Mouse (Mus musculus) adrenal gland, postnatal 36 days (tissue): ENCODE measurements around the gene Bag5. TPM values are rescaled to one million over a fixed set of nuclear protein-coding genes. Genes with fewer than 3 reads are reported as not detected.

Experiments
- DNase-seq, 2 experiments: peaks; one replicate each; pipeline ENCODE4 v3.0.0; 2021; ENCODE audit warnings: mixed read lengths in 1 of 2
- long read RNA-seq, 2 experiments: library from polyadenylated mRNA; stranded (forward); transcript quantifications; one replicate each; pipeline ENCODE4 v2.0.0; 2021; ENCODE audit warnings: borderline sequencing depth in 2 of 2
- total RNA-seq, 2 experiments: library from RNA; stranded (reverse); gene quantifications; 2 replicates each; pipeline ENCODE4 v1.2.3; 2021

Bag5 gene
- 10 to 100 TPM; 37.2 to 39.8 TPM for total RNA-seq
- long read RNA-seq, experiment 1, transcript Bag5-201 (2 exons, 2,139 nt) = major isoform, 79 of 88 reads
- long read RNA-seq, experiment 1, partial matches to known transcripts = 6 of 88 reads
- long read RNA-seq, experiment 1, other reads (novel, unspliced or antisense) = 1 of 88 reads
- long read RNA-seq, experiment 2, transcript Bag5-201 (2 exons, 2,139 nt) = major isoform, 22 of 26 reads
- long read RNA-seq, experiment 2, partial matches to known transcripts = 0 of 26 reads
- long read RNA-seq, experiment 2, other reads (novel, unspliced or antisense) = 1 of 26 reads

DNA sequence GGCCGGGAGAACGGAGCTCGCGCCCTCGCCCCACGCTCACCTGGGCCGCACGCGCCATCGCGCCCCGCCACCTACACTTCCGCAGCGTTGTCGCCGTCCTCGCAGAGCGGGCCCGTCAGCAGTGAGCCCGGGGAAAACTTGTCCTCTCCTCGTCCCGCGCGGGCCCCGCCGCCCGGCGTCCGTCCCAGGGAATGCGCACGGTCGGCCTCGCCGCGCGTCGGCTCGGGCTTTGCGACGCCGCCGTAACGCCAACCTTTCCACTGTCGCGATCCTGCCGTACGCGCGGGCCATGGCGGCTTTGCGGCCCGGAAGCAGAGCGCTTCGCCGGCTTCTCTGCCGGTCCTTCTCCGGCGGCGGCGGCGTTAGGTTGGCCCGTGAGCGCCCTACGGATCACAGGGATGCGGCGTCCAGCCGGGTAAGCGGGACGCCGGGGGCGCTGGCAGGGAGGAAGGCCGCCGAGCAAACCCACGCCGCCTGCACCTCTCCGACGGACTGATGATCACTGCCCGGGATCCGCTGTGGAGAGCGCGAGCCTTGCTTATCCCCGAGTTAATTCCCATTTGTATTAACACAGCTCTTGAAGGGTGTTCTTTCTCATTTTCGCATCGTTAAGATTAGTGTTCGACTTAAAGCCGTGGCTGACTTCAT is at the start of gene Bag5, which contains the start of gene Apopt1:
TSS of gene Bag5 (minus strand) at position 254 of the 648 bp plus-strand sequence.
TSS of gene Apopt1 (plus strand) at position 258 of the 648 bp plus-strand sequence.
- DNase-seq = peak; percentile 94 to 95

DNA sequence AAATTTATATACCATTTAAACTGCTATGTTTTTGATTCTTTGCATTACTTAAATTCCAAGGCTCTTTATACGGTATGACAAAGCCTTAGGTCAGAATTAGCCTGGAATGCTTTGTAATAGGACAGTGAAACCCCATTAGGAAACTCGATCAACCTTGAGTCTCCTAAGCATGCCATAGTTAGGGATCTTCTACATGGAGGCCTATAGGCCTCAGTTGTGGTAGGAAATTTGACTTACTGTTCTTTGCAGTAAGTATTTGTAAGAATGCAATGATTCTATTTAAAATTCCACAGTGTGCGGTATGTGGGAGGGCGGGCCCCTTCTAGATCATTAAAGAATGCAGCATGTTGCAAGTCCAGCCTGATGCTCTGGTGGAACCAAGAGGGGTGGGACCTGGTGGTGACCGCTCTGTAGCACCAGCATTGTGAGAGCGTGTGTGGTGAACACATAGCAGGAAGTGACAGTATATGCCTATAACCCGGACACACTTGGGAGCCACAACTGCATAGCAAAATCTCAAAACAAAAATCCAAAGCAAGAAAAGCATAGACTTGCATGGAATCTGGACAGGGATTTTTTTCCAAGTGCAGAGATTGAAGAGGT is 47.4 kb upstream of the Bag5 start:
- no peak for DNase-seq

DNA sequence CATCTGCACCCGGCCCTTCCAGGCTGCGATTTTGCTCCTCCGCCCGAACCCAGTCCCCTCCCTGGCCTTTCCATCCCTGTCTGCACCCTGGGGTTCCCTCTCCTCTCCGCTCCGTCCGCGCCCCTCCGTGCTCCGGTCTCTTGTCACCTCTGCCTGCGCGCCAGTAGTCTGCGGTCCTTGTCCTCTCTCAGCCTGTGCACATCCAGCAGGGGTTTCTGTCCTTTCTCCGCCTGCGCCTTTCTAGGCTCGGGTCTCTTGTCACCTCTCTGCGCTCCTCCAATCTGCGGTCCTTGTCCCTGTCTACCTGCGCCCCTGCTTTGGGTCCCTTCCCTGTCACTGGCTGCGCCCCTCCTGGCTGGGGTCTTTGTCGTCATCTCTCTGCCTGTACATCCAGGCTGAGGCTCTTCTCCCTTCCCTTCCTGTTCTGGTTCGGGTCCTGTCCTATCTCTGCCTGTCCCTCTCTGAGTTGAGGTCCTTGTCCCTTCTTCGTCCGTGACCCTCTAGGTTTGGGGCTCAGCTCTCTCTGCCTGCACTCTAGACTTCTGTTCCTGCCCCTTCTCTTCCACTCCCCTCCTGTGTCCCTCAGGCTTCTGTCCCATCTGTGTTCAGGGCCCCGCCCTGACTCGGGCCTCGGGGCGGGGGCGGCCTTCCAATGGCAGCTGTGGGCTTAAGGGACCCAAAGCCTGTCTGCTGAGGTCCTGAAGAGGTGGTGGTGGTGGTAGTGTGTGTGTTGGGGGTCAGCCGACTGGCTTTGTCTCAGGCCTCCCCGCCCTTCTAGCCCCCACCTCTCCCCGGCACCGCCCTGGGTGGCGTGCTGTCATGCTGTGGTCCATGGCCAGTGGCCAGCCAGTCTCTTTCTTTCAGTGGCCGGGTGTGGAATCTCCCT is 46.4 kb upstream of the Bag5 start:
- peak; percentile 77 to 78 for DNase-seq

DNA sequence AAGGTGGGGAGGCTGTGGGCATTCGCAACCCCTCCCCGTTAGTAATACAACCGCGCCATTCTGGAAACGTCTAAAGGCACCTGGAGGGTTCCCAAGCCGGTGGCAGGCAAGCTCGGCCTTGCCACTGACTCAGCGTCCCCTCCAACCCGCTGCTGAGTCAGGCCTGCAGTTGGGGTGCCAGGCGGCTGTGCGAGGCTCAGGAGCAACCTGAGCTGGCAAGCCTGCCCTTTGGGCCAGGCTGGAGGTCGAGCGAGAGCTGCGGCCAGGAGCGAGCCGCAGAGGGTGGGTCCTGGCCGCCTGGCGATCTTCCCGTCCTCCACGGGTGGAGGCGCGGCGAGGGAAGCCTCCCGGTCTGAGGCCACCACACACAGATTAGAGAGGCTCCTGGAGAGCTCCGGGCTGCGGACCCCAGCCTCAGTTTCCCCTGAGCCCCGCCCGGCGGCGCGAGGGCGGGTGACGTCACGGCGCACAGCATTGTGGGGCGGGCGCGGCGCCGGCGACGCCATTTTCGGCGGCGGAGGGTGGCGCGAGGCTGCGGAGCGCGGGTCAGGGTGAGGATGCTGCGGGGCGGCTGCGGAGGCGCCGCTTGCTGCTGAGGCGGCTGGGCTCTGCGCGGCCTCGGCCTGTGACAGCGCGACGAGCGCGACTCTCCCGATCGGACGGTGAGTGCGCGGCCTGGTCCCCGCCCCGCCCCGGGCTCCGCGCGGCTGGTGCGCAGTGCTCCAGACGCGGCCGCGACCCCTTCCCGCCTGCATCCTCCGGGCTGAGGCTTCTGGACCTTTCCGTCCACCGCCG is 45.5 kb upstream of the Bag5 start, which contains the start of gene Klc1:
TSS of gene Klc1 (plus strand) at position 469 of the 795 bp plus-strand sequence.
- peak; percentile 85 to 86 for DNase-seq

DNA sequence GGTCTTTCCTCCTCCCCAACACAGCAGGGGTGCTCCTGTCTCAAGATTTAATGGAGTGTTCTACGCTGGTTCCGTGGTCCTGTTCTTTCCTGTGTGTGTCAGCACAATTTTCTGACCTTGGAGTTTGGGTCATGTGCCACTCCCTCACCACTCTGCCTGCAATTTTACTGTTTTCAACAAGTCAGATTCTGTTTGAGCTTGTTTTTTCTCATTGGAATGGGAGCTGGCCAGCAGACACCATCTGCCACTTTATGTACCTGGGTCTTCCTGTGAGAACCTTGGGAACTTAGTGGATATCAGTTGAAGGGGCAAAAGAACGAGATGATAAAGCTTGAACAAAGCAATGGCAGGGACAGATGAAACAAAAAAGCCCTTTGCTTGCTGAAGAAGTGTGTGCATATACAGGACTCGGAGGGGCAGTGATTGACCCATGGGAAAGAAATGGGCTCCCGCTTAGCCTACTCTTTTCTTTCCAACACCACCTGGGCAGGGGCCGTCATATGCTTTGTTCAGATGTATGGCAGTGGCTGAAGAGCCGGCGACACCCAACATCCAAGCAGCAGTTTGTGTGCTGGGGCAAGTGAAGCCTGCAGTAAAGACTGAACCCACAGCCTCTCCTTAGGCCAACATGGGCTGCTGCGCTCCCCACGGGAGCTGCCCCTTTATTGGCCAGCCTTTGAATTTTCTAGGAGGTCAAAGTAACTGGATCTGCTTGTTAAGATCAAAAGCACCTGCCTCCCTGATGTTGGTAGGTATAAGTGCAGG is 44.7 kb upstream of the Bag5 start:
- peak in 1 of 2 experiments; percentile 26 for DNase-seq

DNA sequence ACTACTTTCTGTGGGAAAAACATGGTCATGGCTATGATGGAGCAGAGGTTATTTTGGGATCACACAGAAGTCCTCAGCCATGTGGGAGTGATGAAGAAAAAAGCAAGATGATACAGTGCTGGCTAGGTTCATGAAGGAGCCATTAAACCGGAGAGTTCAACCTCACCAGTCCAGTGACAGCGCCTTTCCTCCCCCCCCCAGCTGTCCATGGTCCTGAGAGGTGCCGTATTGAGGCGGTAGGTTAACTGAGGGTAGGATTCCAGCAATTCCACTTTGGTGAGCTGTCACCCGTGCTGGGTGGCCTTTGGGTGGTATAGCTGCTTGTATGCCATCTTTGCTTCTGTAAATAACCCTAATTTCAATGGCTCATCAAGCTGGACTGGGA is 43.6 kb upstream of the Bag5 start:
- DNase-seq = no peak

DNA sequence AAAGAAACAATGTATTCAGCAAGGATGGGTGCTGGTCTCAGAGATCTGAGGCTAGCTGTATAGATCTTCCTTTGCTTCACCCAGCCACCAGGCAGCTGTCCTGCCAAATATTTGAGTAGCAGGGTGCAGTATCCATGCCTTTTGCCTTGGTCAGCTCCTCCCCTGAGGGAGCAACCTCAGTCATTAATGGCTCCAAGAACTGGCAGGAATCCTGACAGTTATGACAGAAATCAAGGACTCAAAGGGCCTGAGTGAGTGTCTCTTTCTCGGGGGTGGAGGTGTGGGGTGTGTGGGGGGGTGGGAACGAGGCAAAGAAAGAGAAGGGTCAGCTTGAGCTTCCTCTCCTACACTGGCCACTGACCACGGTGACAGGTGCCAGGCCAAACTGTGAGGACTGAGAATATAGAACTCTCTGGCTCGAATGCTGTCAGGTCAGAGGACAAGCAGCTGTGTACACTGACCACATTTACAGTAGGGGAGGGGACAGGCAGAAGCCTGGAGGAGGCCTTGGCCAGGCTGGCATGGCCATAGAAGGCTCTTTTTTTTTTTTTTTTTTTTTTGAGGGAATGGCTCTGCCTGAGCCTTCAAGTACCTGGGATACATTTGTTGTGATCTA is 43.1 kb upstream of the Bag5 start:
- peak; percentile 46 to 54 for DNase-seq

DNA sequence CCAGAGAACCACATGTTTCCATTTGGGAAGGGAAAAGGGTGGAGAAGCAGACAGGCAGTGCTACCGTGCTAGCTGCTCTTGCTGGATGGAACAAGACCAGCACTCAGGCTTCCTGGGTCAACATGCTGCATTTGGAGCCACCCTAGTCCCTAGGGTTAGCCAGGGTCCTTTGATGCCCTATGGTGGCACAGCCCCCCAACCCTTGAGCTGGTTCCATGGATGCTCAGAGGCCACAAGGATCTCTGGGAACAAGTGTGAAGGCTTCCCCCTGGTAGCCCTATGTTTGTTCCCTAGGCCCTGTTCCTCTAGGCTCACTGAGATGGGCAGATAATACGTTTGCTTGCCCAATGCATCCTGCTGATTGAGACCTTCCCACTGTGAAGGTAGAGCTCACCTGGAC is 42.2 kb upstream of the Bag5 start:
- DNase-seq = no peak

DNA sequence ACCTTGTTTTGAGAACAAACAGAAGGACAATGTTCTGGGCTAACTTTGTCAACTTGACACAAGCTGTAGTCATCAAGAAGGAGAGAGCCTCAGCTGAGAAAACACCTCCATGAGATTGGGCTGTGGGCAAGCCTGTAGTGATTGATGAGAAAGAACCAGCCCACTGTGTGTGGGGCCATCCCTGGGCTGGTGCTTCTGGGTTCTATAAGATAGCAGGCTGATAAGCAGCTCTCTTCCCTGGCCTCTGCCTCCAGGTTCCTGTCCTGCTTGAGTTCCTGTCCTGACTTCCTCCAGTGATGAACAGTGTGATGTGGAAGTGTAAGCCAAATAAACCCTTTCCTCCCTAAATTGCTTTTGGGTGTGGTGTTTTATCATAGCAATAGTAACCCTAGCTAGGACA is 41.7 kb upstream of the Bag5 start:
- DNase-seq = no peak

DNA sequence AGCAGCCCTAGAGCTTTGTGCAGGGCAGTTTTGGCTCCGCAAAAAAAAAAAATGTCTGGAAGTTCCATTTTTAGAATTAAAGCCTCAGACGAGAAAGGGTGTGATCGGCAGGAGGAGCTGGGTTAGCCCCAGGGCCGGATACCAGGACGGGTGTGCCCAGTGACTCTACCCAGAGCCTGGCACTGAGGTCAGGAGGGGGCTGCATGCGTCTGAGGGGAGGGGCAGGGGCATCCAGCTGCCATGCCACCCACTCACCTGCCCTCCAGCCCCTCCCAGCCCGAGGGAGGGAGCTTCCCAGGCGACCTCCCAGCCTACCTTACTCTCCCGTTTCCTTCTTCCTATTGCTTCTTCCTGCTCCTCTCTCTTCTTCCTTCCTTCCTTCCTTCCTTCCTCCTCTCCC is 40.3 kb upstream of the Bag5 start:
- no peak for DNase-seq

DNA sequence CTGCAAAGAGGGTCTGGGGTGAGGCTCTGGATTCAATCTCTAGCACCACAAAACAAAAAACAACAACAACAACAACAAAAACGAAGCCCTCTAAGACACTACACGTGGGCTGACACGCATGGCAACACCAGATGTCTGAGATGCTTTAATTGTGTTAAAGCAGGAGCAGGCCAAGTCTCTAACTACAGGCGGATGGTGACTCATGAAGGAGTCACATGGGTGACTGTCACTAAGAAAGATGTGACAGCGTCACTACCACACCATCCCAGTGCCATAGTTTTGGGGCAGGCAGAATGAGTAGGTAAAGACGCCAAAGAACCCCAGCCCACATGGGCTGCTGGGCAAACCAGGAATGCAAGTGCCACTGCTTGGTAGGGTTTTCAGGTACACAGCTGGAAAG is 39.4 kb upstream of the Bag5 start:
- peak; percentile 48 for DNase-seq

DNA sequence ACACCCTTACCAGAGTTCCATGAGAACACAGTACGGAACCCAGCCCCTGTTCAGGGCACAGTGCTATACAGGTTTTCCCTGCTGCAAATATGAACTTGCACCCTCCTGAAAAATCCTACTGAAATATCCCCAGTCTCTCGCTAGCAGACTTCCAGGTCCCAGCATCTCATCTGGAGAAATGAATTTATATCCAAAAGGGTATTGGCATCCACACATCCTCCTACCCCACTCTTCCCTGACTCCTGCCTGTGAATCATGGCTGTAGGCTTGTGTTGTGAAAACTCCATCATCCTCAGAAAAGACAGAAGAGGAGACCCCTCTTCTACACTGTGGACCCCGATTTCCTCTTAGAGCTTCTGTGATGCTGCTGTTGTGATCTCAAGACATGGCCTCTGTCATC is 37.7 kb upstream of the Bag5 start:
- no peak for DNase-seq

DNA sequence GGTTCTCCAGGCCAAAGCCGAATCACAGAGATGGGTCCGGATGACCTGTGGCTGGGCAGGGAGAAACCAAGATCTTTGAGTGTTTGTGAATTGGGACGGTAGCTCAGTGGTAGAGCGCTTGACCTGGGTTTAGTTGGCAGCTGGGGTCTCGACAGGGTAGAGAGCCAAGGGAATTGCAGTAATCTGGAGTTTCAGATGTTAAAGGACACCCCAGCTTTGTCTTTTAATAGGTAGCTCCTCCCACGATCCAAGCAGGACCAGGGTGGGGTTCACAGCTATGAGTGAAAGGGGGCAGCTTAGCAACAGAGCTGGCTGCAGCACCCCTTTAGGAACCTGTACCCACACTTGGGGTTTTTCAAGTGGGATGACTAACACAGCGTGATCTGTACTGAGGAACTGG is 34.4 kb upstream of the Bag5 start:
- DNase-seq = no peak

DNA sequence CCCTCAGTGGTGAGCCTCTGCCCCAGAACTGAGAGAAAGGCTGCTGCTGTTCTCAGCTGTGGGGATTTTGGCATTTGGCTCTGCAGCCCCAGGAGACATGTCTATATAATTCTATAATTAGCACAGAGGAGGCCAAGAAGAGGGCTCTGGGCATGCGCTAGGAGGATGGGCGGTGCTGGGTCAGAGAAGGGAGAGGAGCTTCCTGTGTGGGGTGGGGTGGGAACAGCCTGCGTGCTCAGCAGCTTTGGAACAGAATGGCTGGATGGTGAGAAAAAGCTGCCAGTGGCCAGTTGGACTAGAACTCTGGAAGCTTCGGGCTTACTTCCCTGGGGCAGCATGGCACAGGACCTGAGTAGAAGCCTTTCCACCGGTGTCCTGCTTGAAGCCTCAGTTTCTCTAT is 33.0 kb upstream of the Bag5 start:
- peak; percentile 73 to 85 for DNase-seq

DNA sequence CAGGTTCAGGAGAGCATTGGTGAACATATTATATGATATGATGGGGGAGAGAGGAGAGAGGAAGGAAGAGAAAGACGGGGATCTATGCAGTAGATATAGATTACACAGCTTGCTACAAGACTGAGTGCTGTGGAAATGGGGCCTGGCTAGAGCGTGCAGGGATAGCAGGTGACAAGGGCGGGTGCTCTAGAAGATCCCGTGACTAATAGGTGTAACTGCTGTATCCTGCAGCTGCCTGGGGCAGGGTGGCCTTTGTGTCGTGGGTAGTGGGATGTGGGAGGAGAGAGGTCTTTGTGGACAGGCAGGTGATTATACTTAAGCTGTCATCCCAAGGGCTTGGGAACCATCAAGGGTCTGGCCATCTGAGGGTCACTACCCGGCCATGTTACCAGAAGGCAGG is 32.2 kb upstream of the Bag5 start:
- DNase-seq = no peak

DNA sequence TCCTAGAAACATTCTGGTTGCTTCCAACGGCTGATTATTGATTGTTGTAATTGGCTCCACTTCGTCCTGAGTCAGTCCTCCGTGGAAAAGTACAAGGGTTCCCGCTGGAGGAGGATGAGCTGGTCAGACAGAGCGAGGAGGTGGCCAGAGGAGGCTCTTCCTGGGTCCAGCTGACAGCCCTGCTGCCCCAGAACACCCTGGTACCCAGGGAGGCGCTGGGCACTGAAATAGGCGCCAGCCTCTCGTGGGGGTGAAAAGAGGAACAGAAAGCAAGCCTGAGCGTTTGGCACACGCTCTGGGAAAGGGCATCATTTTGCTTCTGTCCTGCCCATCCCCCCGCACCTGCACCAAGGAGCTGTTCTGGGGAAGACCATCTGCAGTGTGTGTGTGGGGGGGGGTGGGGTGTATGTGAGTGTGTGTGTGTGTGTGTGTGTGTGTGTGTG is 30.9 kb upstream of the Bag5 start:
- peak in 1 of 2 experiments; percentile 44 for DNase-seq

DNA sequence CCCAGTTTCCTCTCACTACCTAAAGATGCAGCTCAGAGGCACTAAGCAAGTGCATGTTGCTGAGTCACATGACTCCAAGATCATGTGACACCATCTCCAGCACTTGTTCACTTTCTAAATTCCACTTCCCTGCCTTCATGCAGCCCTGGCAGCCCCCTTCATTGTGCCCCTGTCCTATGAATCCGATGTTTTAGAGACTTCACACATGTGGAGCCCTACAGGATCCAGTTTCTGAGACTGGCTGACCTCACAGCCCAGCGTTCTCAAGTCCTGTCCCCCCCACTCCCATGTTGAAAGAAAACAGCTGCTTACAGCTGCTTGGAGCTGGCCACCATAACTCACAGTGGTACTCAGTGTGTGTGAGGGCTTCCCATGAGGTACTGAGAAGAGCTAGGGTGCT is 30.4 kb upstream of the Bag5 start:
- DNase-seq = no peak

DNA sequence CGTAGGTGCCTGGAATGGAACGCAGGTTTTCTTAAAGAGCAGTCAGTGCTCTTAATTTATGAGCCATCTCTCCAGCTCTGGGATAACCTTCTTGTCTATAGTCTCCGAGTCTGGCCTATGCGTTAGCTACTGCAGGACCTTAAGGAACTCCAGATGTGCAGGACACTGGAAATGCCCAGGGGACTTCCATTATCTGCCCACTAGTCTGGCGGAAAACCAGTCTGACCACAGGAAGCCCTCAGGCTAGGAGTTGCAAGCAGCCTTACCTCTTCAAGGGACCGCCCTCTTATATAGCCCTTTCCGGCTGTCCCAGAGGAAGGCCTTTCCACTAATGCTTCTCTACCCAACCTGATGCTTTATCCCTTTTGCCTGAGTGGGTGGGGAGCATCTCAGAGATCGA is 28.3 kb upstream of the Bag5 start:
- DNase-seq = no peak

DNA sequence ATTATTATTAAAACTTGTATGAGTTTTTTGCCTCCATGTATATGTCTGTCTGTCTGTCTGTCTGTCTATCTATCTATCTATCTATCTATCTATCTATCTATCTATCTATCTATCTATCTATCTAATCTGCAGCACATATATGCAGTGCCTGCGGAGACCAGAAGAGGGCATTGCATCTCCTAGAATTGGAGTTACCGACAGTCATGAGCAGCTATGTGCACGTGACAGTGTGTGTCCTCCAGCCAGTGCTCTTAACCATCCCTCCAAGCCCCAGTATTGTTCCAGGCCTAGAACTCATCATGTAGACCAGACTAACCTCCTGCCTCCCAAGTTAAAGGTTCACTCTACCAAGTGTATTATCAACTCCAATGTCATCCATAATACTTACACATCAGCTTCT is 25.7 kb upstream of the Bag5 start:
- peak; percentile 74 to 78 for DNase-seq

DNA sequence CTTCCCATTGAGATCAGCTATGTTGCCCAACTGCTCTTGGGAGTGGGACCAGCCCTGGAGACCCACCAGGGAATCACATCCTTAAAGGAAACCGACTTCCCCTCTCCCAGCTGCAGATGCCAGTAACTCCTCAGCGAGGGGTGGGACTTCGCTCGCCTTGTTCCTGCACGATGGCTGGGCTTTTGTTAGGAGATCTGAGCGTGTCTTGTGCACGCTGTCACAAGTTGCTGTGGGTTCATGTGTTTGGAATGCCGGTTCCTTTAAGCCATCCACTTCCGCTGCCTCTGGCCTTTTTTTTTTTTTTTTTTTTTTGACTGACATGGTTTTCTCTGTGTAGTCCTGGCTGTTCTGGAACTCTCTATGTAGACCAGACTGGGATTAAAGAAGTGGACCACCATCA is 24.3 kb upstream of the Bag5 start:
- DNase-seq = no peak
